Mouse (Mus musculus): ENCODE results near the gene Hoxa10. TPM values are rescaled to one million over a fixed set of nuclear protein-coding genes. Genes with fewer than 3 reads are reported as not detected.

Gene Hoxa10
- polyA plus RNA-seq, 1 experiment from 2014 or later = 0.13 TPM

DNA sequence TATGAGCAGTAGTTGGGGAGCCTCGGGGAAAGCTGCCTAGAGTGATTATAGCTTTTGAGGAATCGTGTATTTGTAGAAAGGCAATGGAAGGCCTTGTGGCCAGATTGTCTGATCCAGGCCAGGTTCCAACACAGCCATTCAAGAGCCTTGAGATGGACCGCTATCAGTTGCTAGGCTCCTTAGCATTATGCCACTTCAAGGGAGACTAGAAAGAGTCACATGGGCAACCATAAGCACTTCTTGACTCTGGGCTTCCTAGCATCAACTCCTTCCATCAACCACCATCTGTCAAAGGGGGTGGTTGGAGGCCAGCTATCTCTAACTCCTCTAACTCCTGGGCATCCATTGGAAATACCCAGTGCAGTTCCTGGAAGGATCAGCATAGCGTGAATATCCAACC lies 9.2 kb upstream of the Hoxa10 start:
- Histone ChIP-seq H3K4me1 (peaks cover 9% of the 10 kb centered on the region; the same call in 1 of the 2 replicates), H3K9ac (no peak overlapping the region), H3K9me3 (no peaks in the 10 kb centered on the region), H3K4me2 (no peak overlapping the region), H3K4me3 (no peak overlapping the region), H3K27me3 (peaks cover 96% of the 10 kb centered on the region), H3K36me3 (no peaks in the 10 kb centered on the region), H3K27ac (no peak overlapping the region)
- ATAC-seq (ENCODE audit: insufficient number of reproducible peaks, insufficient read depth, low FRiP score, low TSS enrichment, low read depth) = no peak
- WGBS = 2% methylated on average over 4 of the region's 4 CpGs

DNA sequence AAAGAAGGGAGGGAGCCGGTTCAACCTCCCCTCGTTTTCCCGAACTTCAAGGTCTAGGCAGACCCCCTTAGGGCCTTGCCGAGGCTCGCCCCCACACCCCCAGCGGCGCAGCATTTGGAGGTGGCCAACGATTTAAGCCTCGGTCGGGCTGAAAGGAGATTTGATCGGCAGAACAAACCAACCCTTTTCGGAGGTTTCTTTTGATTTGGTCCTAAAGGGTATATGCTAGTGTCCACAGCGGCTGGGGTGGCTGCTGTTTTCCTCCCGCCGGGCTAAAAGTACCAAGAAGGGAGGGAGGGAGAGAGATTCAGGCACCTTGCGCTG lies 8.7 kb upstream of the Hoxa10 start:
- Histone ChIP-seq H3K9ac (no peak overlapping the region), H3K4me3 (no peak overlapping the region), H3K9me3 (no peaks in the 10 kb centered on the region), H3K4me1 (peaks cover 9% of the 10 kb centered on the region; the same call in 1 of the 2 replicates), H3K4me2 (no peak overlapping the region), H3K36me3 (no peaks in the 10 kb centered on the region), H3K27me3 (peaks cover 99% of the 10 kb centered on the region), H3K27ac (no peak overlapping the region)
- ATAC-seq (ENCODE audit: insufficient number of reproducible peaks, insufficient read depth, low FRiP score, low TSS enrichment, low read depth) = no peak
- WGBS = under 1% methylated on average over 16 of the region's 16 CpGs

DNA sequence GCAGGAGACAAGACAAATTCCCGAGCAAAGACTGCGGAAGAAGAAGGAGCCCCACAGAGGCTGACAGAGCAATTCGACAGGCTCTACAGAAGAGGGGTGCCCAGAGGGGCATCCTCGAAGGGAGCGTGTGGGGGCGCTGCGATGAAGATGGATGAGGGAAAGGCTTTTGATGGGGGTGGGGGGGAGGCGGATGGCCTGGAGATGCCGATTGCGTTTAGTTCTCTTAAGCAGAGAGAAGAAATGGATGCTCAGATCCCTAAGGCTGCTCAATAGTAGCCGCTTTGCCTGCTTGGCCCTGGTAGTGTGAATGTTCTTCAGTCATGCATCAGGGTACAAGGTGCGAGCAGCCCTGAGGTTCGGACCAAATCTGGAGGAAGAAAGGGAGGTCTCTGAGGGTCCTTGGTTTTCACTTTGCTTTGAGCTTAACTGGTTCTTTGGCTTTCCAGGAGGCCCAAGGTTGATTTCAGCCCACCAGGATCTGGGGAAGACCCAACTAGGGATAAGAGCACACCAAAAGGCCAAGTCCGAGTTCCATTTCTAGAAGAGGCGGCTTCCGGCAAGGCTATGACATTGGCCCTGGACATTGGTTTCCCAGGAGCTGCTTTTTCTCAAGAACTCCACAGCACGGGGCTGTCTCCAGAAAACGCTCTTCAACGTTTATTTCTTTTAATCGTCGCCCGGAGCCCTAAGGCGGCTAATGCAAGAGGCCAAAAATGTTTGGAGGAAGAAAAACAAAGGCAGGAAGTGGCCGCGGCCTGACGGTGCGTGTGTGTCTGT lies 8.2 kb upstream of the Hoxa10 start:
- ATAC-seq (ENCODE audit: insufficient number of reproducible peaks, insufficient read depth, low FRiP score, low TSS enrichment, low read depth) = no peak

DNA sequence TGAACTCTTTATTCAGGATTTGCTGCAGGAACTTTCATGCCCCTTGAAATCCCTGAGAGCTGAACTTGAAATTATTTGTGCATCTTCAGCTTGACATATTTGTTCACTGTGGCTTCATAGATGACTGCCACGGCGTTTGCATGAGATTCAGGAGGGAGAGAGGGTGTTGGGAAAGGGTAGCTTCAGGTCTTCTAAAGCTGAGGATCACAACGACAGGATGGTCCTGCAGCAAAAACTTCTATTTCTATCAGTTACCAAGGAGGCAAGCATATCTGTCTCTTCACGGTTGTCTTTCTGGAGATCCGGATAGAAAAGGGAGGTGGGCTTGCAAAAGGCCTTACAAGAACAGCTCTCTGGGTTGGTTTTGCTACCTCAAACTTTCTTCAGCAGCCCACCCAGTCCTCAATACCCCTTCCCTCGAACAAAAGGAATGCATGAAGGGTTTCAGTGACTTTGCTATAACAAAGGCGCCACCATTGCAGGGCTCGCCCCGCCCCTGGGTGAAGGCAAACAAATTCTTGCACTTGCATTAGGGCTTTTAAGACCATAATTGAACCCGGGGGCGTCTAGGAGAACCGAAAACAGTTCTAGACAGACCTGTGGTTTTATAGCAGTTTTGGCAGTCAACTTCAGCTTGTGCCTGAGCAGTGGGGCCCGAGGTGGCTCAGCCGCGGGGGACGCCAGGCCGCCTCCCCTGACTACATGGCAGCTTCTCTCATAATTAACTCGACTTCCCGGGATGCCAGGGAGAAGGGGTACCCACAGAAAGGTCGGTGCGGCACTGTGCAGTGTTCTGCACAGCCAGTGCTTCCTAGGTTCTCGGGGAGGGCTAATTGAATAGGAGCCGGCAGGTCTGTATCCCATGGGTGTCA lies 7.3 kb upstream of the Hoxa10 start:
- 1% methylated on average over 23 of the region's 23 CpGs for WGBS
- Histone ChIP-seq H3K27ac (no peak overlapping the region), H3K36me3 (no peaks in the 10 kb centered on the region), H3K4me3 (0 out of 2 replicates have a peak overlapping the region, but pooled peaks have one; percentile 1), H3K9me3 (no peaks in the 10 kb centered on the region), H3K27me3 (peaks cover 99% of the 10 kb centered on the region), H3K4me1 (peaks cover 9% of the 10 kb centered on the region; the same call in 1 of the 2 replicates), H3K9ac (no peak overlapping the region), H3K4me2 (no peak overlapping the region)
- ATAC-seq (ENCODE audit: insufficient number of reproducible peaks, insufficient read depth, low FRiP score, low TSS enrichment, low read depth) = no peak

More for the DNA sequence above, 8.2 kb upstream of the Hoxa10 start:
- Histone ChIP-seq H3K27me3 (peaks cover 99% of the 10 kb centered on the region), H3K9me3 (no peaks in the 10 kb centered on the region), H3K4me3 (0 out of 2 replicates have a peak overlapping the region, but pooled peaks have one; percentile 1), H3K36me3 (no peaks in the 10 kb centered on the region), H3K4me2 (no peak overlapping the region), H3K4me1 (peaks cover 9% of the 10 kb centered on the region; the same call in 1 of the 2 replicates), H3K27ac (no peak overlapping the region), H3K9ac (no peak overlapping the region)
- WGBS = under 1% methylated on average over 27 of the region's 27 CpGs

DNA sequence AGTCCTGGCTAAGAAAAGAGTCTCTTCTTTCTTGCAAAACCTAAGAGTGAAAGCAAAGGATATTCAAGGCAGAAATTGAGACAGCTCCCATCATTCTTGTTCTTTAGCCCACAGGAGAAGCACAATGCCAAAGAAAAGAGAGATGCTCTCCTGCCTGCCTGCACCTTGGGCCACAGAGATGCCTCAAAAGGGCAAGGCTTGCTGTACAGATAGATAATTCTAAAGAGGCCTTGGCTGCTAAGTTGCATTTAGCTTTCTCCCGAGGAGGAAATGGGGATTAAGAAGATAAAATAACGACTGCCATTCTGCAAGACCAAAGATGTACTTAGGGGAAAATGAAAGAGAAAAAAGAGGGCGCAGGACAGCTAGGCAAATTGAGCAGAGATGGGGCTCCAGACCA lies 6.3 kb upstream of the Hoxa10 start:
- Histone ChIP-seq H3K9me3 (no peaks in the 10 kb centered on the region), H3K36me3 (no peaks in the 10 kb centered on the region), H3K27ac (no peak overlapping the region), H3K9ac (no peak overlapping the region), H3K27me3 (peaks cover 99% of the 10 kb centered on the region), H3K4me3 (no peak overlapping the region), H3K4me1 (peaks cover 9% of the 10 kb centered on the region; the same call in 1 of the 2 replicates), H3K4me2 (no peak overlapping the region)
- no peak for ATAC-seq (ENCODE audit: insufficient number of reproducible peaks, insufficient read depth, low FRiP score, low TSS enrichment, low read depth)
- 4% methylated on average over 3 of the region's 3 CpGs for WGBS

DNA sequence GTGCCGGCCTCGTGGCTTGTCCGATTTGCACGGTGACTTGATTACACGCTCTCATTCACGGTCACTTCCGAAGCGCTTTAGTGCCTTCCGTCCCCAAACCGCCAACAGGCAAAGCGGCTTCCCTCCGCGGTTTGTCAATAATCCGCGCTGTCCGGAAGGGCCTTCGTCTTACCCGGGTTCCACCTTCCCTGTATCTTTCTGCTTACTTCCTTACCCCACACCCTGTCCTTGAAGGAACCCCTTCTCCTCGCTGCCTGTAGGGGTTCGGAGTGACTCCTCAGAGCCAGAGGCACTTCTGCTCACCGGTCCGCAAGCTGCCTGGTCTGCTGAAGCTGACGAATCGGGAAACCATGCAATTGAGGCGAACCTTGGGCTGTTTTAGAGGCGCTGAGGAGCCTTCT lies 5.7 kb upstream of the Hoxa10 start:
- Histone ChIP-seq H3K4me2 (no peak overlapping the region), H3K4me1 (peaks cover 9% of the 10 kb centered on the region; the same call in 1 of the 2 replicates), H3K9ac (no peak overlapping the region), H3K36me3 (no peaks in the 10 kb centered on the region), H3K9me3 (no peaks in the 10 kb centered on the region), H3K4me3 (no peak overlapping the region), H3K27me3 (peaks cover 99% of the 10 kb centered on the region), H3K27ac (no peak overlapping the region)
- WGBS = under 1% methylated on average over 26 of the region's 26 CpGs
- ATAC-seq (ENCODE audit: insufficient number of reproducible peaks, insufficient read depth, low FRiP score, low TSS enrichment, low read depth) = no peak

DNA sequence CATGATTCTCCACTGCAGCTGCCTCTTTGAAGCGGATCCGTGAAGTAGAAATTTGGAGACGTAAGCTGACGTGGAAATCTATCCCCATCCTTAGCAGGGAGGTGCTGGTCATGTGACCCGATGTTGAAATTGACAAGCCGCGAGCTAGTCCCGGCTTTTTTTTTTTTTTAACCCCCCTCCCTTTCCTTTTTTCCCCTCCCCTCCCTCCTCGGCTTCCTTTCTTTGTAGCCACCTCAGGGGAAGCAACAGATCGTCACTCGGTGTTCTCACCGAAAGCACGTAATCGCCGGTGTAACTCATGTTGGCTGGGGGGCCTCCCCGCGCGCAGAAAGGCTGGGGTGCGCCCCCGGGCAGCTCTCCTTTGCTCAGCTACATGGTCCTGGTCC lies 5.1 kb upstream of the Hoxa10 start, which contains the start of gene Hoxa11:
Gene Hoxa11, minus strand, starts transcription at position 54 of the 386 bp plus-strand sequence.
- H3K4me3 ChIP-seq = no peak within 1 kb of the TSS
- no peak within 1 kb of the TSS for H3K4me2 ChIP-seq
- no peak within 1 kb of the TSS for H3K27ac ChIP-seq
- no peak within 1 kb of the TSS for H3K9ac ChIP-seq
- H3K9me3 ChIP-seq = no peaks in the 10 kb centered on the region
- H3K36me3 ChIP-seq = no peaks in the 10 kb centered on the region
- WGBS = 1% methylated on average over 20 of the region's 20 CpGs
- peaks cover 99% of the 10 kb centered on the region for H3K27me3 ChIP-seq
- no peak for ATAC-seq (ENCODE audit: insufficient number of reproducible peaks, insufficient read depth, low FRiP score, low TSS enrichment, low read depth)
- peaks cover 9% of the 10 kb centered on the region; the same call in 1 of the 2 replicates for H3K4me1 ChIP-seq

DNA sequence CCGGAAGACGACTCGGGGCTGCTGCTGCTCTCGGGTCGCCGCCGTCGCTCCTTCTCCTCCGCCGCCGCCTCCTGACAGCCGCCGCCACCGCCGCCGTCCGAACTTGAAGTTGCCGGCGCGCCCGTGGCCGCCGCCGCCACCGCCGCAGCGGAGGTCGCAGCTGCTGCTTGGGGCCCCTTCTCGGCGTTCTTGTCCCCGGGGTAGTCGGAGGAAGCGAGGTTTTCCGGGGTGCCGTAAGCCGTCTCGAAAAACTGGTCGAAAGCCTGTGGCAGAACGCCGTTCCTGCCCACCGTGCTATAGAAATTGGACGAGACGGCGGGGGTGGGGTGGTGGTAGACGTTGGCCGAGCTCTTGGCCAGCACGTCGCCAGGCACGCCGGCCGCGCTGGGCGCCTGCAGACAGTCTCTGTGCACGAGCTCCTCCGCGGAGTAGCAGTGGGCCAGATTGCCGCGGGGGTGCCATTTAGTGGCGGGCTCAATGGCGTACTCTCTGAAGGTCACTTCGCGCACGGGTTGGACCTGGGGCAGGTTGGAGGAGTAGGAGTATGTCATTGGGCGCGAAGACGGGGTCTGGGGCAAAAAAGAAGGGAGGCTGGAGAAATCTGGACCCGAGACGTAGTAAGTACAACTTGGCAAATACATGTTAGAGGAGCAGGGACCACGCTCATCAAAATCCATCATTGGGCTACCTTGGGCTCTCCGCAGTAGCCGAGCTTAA lies 4.5 kb upstream of the Hoxa10 start:
- Histone ChIP-seq H3K9ac (no peak overlapping the region), H3K27me3 (peaks cover 99% of the 10 kb centered on the region), H3K9me3 (no peaks in the 10 kb centered on the region), H3K4me2 (no peak overlapping the region), H3K27ac (no peak overlapping the region), H3K4me3 (no peak overlapping the region), H3K36me3 (no peaks in the 10 kb centered on the region), H3K4me1 (peaks cover 9% of the 10 kb centered on the region; the same call in 1 of the 2 replicates)
- no peak for ATAC-seq (ENCODE audit: insufficient number of reproducible peaks, insufficient read depth, low FRiP score, low TSS enrichment, low read depth)
- 1% methylated on average over 68 of the region's 71 CpGs for WGBS

DNA sequence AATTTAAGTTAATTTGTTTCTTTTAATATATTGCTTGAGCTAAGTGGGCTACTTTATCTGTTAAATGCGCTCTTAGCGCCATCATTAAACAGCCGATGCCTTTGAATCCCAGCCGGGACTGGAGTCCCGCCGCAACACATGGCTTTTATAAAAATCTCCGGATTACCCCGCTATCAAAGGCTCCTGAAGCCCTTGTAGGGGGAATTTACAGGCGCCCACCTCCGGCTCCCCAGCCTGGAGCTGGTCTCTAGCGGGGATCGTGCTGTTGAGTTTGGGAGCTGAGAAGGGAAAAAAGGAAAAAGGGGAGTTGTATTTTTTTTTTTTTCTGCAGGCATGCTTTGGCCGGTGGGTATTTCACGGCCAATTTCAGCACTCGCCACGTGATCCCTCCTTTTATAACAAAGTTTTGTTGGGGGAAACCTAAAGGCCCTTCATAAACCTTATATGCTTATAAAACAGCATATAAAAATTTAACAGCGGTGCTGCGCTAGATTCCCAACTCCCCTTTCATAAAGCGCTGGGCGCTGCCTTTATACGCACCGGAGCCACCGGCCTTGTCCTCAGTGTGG lies 3.9 kb upstream of the Hoxa10 start:
- Histone ChIP-seq H3K4me2 (no peak overlapping the region), H3K9ac (no peak overlapping the region), H3K27me3 (peaks cover 99% of the 10 kb centered on the region), H3K4me1 (peaks cover 9% of the 10 kb centered on the region; the same call in 1 of the 2 replicates), H3K36me3 (no peaks in the 10 kb centered on the region), H3K27ac (no peak overlapping the region), H3K9me3 (no peaks in the 10 kb centered on the region), H3K4me3 (no peak overlapping the region)
- ATAC-seq (ENCODE audit: insufficient number of reproducible peaks, insufficient read depth, low FRiP score, low TSS enrichment, low read depth) = no peak
- under 1% methylated on average over 23 of the region's 23 CpGs for WGBS

DNA sequence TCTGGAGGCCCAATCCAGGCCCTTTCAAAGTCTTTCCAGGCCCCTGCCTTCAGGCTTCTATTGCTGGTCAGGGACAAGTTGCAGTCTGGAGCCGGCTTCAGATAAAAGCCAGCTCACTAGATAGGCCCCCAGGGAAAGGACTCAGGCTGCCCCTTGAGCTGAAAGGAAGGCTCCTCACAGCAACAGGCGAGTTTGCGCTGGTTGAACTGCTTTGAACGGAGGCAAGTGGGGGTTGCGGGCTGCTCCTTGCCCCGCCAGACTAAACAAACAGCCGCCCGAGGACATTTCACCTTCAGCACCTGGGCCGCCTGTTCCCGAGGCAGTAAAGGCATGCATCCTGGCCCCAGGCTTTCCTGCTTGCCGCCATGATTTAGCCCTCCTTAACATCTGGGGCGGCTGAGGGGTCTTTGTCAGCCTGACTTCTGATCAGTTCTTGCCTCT lies 3.0 kb upstream of the Hoxa10 start:
- H3K9me3 ChIP-seq = no peaks in the 10 kb centered on the region
- ATAC-seq (ENCODE audit: insufficient number of reproducible peaks, insufficient read depth, low FRiP score, low TSS enrichment, low read depth) = no peak
- H3K27me3 ChIP-seq = peaks cover 98% of the 10 kb centered on the region
- peaks cover 9% of the 10 kb centered on the region; the same call in 1 of the 2 replicates for H3K4me1 ChIP-seq
- no peak overlapping the region for H3K4me2 ChIP-seq
- no peak overlapping the region for H3K4me3 ChIP-seq
- H3K36me3 ChIP-seq = no peaks in the 10 kb centered on the region
- H3K27ac ChIP-seq = no peak overlapping the region
- WGBS = under 1% methylated on average over 12 of the region's 12 CpGs
- H3K9ac ChIP-seq = no peak overlapping the region

DNA sequence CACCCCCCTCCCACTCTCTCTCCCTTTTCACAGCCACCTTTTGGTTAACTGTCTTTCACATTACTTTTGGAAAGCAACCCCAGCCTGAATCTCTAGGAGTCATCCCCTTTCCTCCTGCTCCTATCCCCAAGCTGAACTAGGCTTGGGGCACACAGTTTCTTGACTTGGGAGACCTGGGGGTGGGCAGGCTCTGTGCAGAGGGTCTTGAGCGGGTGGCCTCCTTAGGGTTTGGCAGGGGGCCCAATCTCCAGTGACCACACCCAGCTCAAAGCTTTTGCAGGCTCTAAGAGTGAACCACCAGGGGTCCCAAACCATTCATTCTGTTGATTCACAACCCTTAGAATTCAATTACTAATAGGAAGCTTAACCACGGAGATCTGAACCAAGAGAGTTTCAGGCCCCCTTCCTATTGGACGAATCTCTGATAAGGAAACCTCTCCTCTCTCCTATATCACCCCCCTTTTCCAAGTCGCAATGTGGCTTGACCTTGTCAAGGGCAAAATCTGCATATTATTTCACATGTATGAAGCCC lies 2.2 kb upstream of the Hoxa10 start:
- no peak overlapping the region for H3K9ac ChIP-seq
- no peak for ATAC-seq (ENCODE audit: insufficient number of reproducible peaks, insufficient read depth, low FRiP score, low TSS enrichment, low read depth)
- H3K36me3 ChIP-seq = no peaks in the 10 kb centered on the region
- no peak overlapping the region for H3K4me2 ChIP-seq
- no peak overlapping the region for H3K4me3 ChIP-seq
- peaks cover 6% of the 10 kb centered on the region; the same call in 1 of the 2 replicates for H3K4me1 ChIP-seq
- peaks cover 98% of the 10 kb centered on the region for H3K27me3 ChIP-seq
- 2% methylated on average over 4 of the region's 4 CpGs for WGBS
- no peak overlapping the region for H3K27ac ChIP-seq
- no peaks in the 10 kb centered on the region for H3K9me3 ChIP-seq
